Mouse (Mus musculus) forebrain, postnatal 0 days (tissue): ENCODE data around the gene Arsg. TPM values are rescaled to one million over a fixed set of nuclear protein-coding genes. Genes with fewer than 3 reads are reported as not detected.

ENCODE experiments used
- ATAC-seq: fragments of 200-750 bp; cut with Nextera tagmentation; 2 replicates; pipeline ENCODE4 v1.8.0; 2017; ENCODE audit warnings: mild to moderate bottlenecking, moderate library complexity
- DNase-seq: peaks from one replicate; pipeline ENCODE4 v3.0.0-alpha.2; 2015
- H3K27ac ChIP-seq: fragments of 300-500 bp; sonication (generic); 2 replicates; pipeline ENCODE4 v1.5.1; 2014; ENCODE audit warnings: low read depth, mild to moderate bottlenecking, antibody characterized with exemption, low read length, moderate library complexity, mixed read lengths
- H3K27me3 ChIP-seq: fragments of 300-500 bp; sonication (generic); 2 replicates; pipeline ENCODE4 v1.6.1; 2014; ENCODE audit warnings: mild to moderate bottlenecking, low read length, mixed read lengths; ENCODE audit not compliant: insufficient read depth
- H3K36me3 ChIP-seq: fragments of 300-500 bp; sonication (generic); 2 replicates; pipeline ENCODE4 v1.6.1; 2014; ENCODE audit warnings: mild to moderate bottlenecking, moderate library complexity; ENCODE audit not compliant: insufficient read depth
- H3K4me1 ChIP-seq: fragments of 300-500 bp; sonication (generic); 2 replicates; pipeline ENCODE4 v1.6.1; 2014; ENCODE audit warnings: antibody characterized with exemption; ENCODE audit not compliant: insufficient read depth
- H3K4me2 ChIP-seq: fragments of 300-500 bp; sonication (generic); 2 replicates; pipeline ENCODE4 v1.6.1; 2014; ENCODE audit warnings: low read depth, mild to moderate bottlenecking, moderate library complexity
- H3K4me3 ChIP-seq: fragments of 300-500 bp; sonication (generic); 2 replicates; pipeline ENCODE4 v1.5.1; 2014; ENCODE audit warnings: low read depth, low read length, mixed read lengths
- H3K9ac ChIP-seq: fragments of 300-500 bp; sonication (generic); 2 replicates; pipeline ENCODE4 v1.6.1; 2014; ENCODE audit warnings: mild to moderate bottlenecking
- H3K9me3 ChIP-seq: fragments of 300-500 bp; sonication (generic); 2 replicates; pipeline ENCODE4 v1.6.1; 2016; ENCODE audit warnings: low read length
- CTCF ChIP-seq: sonication (generic); IDR thresholded peaks from 2 replicates; pipeline ENCODE4 v1.5.1; 2016; ENCODE audit warnings: antibody characterized with exemption, control low read depth, low read depth
- WGBS: fragments of 180-500 bp; shearing (Covaris S2); extraction: QIAGEN DNeasy Blood & Tissue Kit; methylation state at CpG from one replicate; pipeline ENCODE4 v1.1.7; 2014; 5-methylcytosine and 5-hydroxymethylcytosine counted together
- polyA plus RNA-seq: library from polyadenylated mRNA; unstranded; fragments of >200 nt; fragmentation: Nextera tagmentation; extraction: Ambion mirVana; gene quantifications from 2 replicates; pipeline ENCODE4 v1.2.1, GENCODE M21; 2015
- total RNA-seq: library from RNA; depleted of rRNA; stranded (reverse); fragments of >200 nt; gene quantifications from 2 replicates; pipeline ENCODE4 v1.2.3, GENCODE M21; 2014

Gene Arsg
- total and polyA plus RNA-seq, 2 experiments from 2014 or later = 5.3 to 7.8 TPM

- ATAC-seq (no peak), DNase-seq (no peak)
- Histone ChIP-seq H3K27ac (no peak overlapping the region), H3K9me3 (no peaks in the 10 kb centered on the region), H3K4me2 (no peak overlapping the region), H3K4me3 (no peak overlapping the region), H3K27me3 (no peaks in the 10 kb centered on the region), H3K9ac (no peak overlapping the region), H3K4me1 (no peaks in the 10 kb centered on the region), H3K36me3 (no peaks in the 10 kb centered on the region)
- no peak for TF ChIP-seq CTCF
- 68% methylated on average over 15 of the region's 15 CpGs for WGBS
These were observed 91.5 kb downstream of the Arsg start for GRCm38 (mm10) chr11:109564466-109565214.

- ATAC-seq = no peak
- TF ChIP-seq CTCF = no peak
- DNase-seq = no peak
- no peak overlapping the region for H3K4me2 ChIP-seq
- no peaks in the 10 kb centered on the region for H3K27me3 ChIP-seq
- no peak overlapping the region for H3K27ac ChIP-seq
- H3K36me3 ChIP-seq = no peaks in the 10 kb centered on the region
- WGBS = 59% methylated on average over 12 of the region's 12 CpGs
- H3K9ac ChIP-seq = no peak overlapping the region
- H3K4me3 ChIP-seq = no peak overlapping the region
- H3K9me3 ChIP-seq = no peaks in the 10 kb centered on the region
- H3K4me1 ChIP-seq = no peaks in the 10 kb centered on the region
These were observed 95.9 kb downstream of the Arsg start for GRCm38 (mm10) chr11:109569007-109569618.

- Histone ChIP-seq H3K4me2 (no peak overlapping the region), H3K36me3 (no peaks in the 10 kb centered on the region), H3K9ac (no peak overlapping the region), H3K27me3 (no peaks in the 10 kb centered on the region), H3K27ac (no peak overlapping the region), H3K4me3 (no peak overlapping the region), H3K9me3 (no peaks in the 10 kb centered on the region), H3K4me1 (no peaks in the 10 kb centered on the region)
- WGBS = 76% methylated on average over 7 of the region's 7 CpGs
- TF ChIP-seq CTCF = no peak
- no peak for ATAC-seq
- no peak for DNase-seq
These were observed 96.6 kb downstream of the Arsg start for GRCm38 (mm10) chr11:109569809-109570208.

GRCm38 (mm10) chr11:109572051-109572450, 98.9 kb downstream of the Arsg start:
- H3K27ac ChIP-seq = no peak overlapping the region
- H3K36me3 ChIP-seq = no peaks in the 10 kb centered on the region
- no peaks in the 10 kb centered on the region for H3K27me3 ChIP-seq
- no peak overlapping the region for H3K9ac ChIP-seq
- no peak overlapping the region for H3K4me3 ChIP-seq
- no peak overlapping the region for H3K4me2 ChIP-seq
- no peak for TF ChIP-seq CTCF
- ATAC-seq (no peak), DNase-seq (no peak)
- WGBS = 90% methylated on average over 11 of the region's 11 CpGs
- no peaks in the 10 kb centered on the region for H3K9me3 ChIP-seq
- H3K4me1 ChIP-seq = no peaks in the 10 kb centered on the region

GRCm38 (mm10) chr11:109574604-109575003, 101.4 kb downstream of the Arsg start:
- no peak for ATAC-seq
- H3K27ac ChIP-seq = no peak overlapping the region
- no peak for TF ChIP-seq CTCF
- no peaks in the 10 kb centered on the region for H3K36me3 ChIP-seq
- no peaks in the 10 kb centered on the region for H3K27me3 ChIP-seq
- no peak overlapping the region for H3K4me3 ChIP-seq
- DNase-seq = no peak
- H3K4me1 ChIP-seq = no peaks in the 10 kb centered on the region
- no peak overlapping the region; the same call in 1 of the 2 replicates for H3K9ac ChIP-seq
- 71% methylated on average over 2 of the region's 2 CpGs for WGBS
- no peak overlapping the region for H3K4me2 ChIP-seq
- no peaks in the 10 kb centered on the region for H3K9me3 ChIP-seq

GRCm38 (mm10) chr11:109575832-109576231, 102.7 kb downstream of the Arsg start:
- H3K4me3 ChIP-seq = no peak overlapping the region
- 52% methylated on average over 6 of the region's 6 CpGs for WGBS
- no peaks in the 10 kb centered on the region for H3K27me3 ChIP-seq
- H3K36me3 ChIP-seq = no peaks in the 10 kb centered on the region
- H3K9me3 ChIP-seq = no peaks in the 10 kb centered on the region
- no peak for TF ChIP-seq CTCF
- ATAC-seq (peak; percentile 58; the same call in 1 of the 2 replicates), DNase-seq (peak; percentile 61)
- H3K4me1 ChIP-seq = no peaks in the 10 kb centered on the region
- no peak overlapping the region for H3K4me2 ChIP-seq
- H3K9ac ChIP-seq = no peak overlapping the region
- H3K27ac ChIP-seq = no peak overlapping the region

GRCm38 (mm10) chr11:109578536-109578935, 105.4 kb downstream of the Arsg start:
- H3K4me3 ChIP-seq = no peak overlapping the region
- no peaks in the 10 kb centered on the region for H3K4me1 ChIP-seq
- DNase-seq (no peak), ATAC-seq (no peak)
- H3K9ac ChIP-seq = no peak overlapping the region
- no peaks in the 10 kb centered on the region for H3K27me3 ChIP-seq
- H3K27ac ChIP-seq = no peak overlapping the region
- H3K9me3 ChIP-seq = no peaks in the 10 kb centered on the region
- no peak overlapping the region for H3K4me2 ChIP-seq
- 56% methylated on average over 3 of the region's 3 CpGs for WGBS
- TF ChIP-seq CTCF = no peak
- peaks cover 6% of the 10 kb centered on the region; the same call in 1 of the 2 replicates for H3K36me3 ChIP-seq
